Mouse (Mus musculus): ENCODE measurements around the gene Smarcd2. TPM values are rescaled to one million over a fixed set of nuclear protein-coding genes. Genes with fewer than 3 reads are reported as not detected.

The Smarcd2 gene
- polyA plus RNA-seq, 1 experiment from 2014 or later = 11.7 TPM

DNA sequence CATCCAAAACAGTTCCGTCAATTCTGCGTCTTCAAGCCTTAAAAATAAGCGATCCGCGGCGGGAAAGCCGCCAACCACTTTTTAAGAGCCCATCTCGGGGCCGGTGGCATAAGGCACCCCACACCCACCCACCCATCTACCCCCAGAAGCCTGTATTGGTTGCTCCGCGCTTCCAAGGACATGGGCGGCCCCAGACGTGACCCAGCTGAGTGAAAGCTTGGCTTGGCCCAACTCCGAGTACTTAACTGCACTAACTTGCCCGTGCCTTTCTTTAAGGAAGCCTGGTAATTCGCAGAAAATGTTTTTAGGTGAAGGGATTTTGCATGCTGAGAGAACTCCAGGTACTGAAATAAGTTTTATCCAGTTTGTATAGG, 526 bp upstream of the Smarcd2 start:
- peak overlapping the region; percentile 33; the same call in 1 of the 2 replicates for H3K27ac ChIP-seq (ENCODE audit: low read depth, low read length)
- WGBS = 21% methylated on average over 16 of the region's 16 CpGs
- DNase-seq (ENCODE audit: low spot score) (no peak), ATAC-seq (peak; percentile 27)
- H3K36me3 ChIP-seq (ENCODE audit: control insufficient read depth, insufficient read depth, low read length) = no peaks in the 10 kb centered on the region
- H3K9me3 ChIP-seq (replicated peaks; ENCODE audit: control insufficient read depth, low read length) = no peaks in the 10 kb centered on the region
- H3K4me2 ChIP-seq (ENCODE audit: low read length) = peak overlapping the region; percentile 79
- H3K4me3 ChIP-seq (ENCODE audit: low read depth, low read length) = peak overlapping the region; percentile 96
- peaks cover 26% of the 10 kb centered on the region for H3K4me1 ChIP-seq (ENCODE audit: control insufficient read depth, insufficient read depth, low read length)
- no peaks in the 10 kb centered on the region for H3K27me3 ChIP-seq (replicated peaks; ENCODE audit: control insufficient read depth, insufficient read depth, low read length)
- H3K9ac ChIP-seq (ENCODE audit: low read length) = peak overlapping the region; percentile 62

- peak overlapping the region; percentile 96 for H3K4me3 ChIP-seq (ENCODE audit: low read depth, low read length)
- DNase-seq (ENCODE audit: low spot score) = peak; percentile 46
- no peaks in the 10 kb centered on the region for H3K9me3 ChIP-seq (replicated peaks; ENCODE audit: control insufficient read depth, low read length)
- no peaks in the 10 kb centered on the region; the same call in 1 of the 2 replicates for H3K36me3 ChIP-seq (ENCODE audit: control insufficient read depth, insufficient read depth, low read length)
- peak overlapping the region; percentile 79 for H3K4me2 ChIP-seq (ENCODE audit: low read length)
- WGBS = 2% methylated on average over 38 of the region's 41 CpGs
- no peaks in the 10 kb centered on the region for H3K27me3 ChIP-seq (replicated peaks; ENCODE audit: control insufficient read depth, insufficient read depth, low read length)
- ATAC-seq = no peak; the same call in 1 of the 2 replicates
- peak overlapping the region; percentile 95 for H3K9ac ChIP-seq (ENCODE audit: low read length)
- peak overlapping the region; percentile 88 for H3K27ac ChIP-seq (ENCODE audit: low read depth, low read length)
- H3K4me1 ChIP-seq (ENCODE audit: control insufficient read depth, insufficient read depth, low read length) = peaks cover 32% of the 10 kb centered on the region
These were observed 753 bp downstream of the Smarcd2 start for GRCm38 (mm10) chr11:106271794-106272643.

- Histone ChIP-seq H3K9ac (ENCODE audit: low read length) (peak overlapping the region; percentile 95), H3K4me2 (ENCODE audit: low read length) (peak overlapping the region; percentile 79), H3K9me3 (replicated peaks; ENCODE audit: control insufficient read depth, low read length) (no peaks in the 10 kb centered on the region), H3K36me3 (ENCODE audit: control insufficient read depth, insufficient read depth, low read length) (peaks cover 7% of the 10 kb centered on the region), H3K4me1 (ENCODE audit: control insufficient read depth, insufficient read depth, low read length) (peaks cover 30% of the 10 kb centered on the region), H3K27ac (ENCODE audit: low read depth, low read length) (0 out of 2 replicates have a peak overlapping the region, but pooled peaks have one; percentile 88), H3K4me3 (ENCODE audit: low read depth, low read length) (peak overlapping the region; percentile 96), H3K27me3 (replicated peaks; ENCODE audit: control insufficient read depth, insufficient read depth, low read length) (no peaks in the 10 kb centered on the region)
- ATAC-seq (no peak), DNase-seq (ENCODE audit: low spot score) (no peak)
- WGBS = 38% methylated on average over 5 of the region's 5 CpGs
These were observed 1.5 kb downstream of the Smarcd2 start for GRCm38 (mm10) chr11:106271131-106271793.

GRCm38 (mm10) chr11:106269060-106269431, 3.7 kb downstream of the Smarcd2 start:
- H3K9ac ChIP-seq (ENCODE audit: low read length) = peak overlapping the region; percentile 41; the same call in 1 of the 2 replicates
- peaks cover 30% of the 10 kb centered on the region for H3K36me3 ChIP-seq (ENCODE audit: control insufficient read depth, insufficient read depth, low read length)
- H3K9me3 ChIP-seq (replicated peaks; ENCODE audit: control insufficient read depth, low read length) = no peaks in the 10 kb centered on the region
- peaks cover 27% of the 10 kb centered on the region for H3K4me1 ChIP-seq (ENCODE audit: control insufficient read depth, insufficient read depth, low read length)
- H3K4me3 ChIP-seq (ENCODE audit: low read depth, low read length) = no peak overlapping the region
- no peak for ATAC-seq
- WGBS = 63% methylated on average over 3 of the region's 3 CpGs
- H3K4me2 ChIP-seq (ENCODE audit: low read length) = peak overlapping the region; percentile 14; the same call in 1 of the 2 replicates
- H3K27me3 ChIP-seq (replicated peaks; ENCODE audit: control insufficient read depth, insufficient read depth, low read length) = no peaks in the 10 kb centered on the region
- peak overlapping the region; percentile 62; the same call in 1 of the 2 replicates for H3K27ac ChIP-seq (ENCODE audit: low read depth, low read length)
- peak; percentile 39 for DNase-seq (ENCODE audit: low spot score)

GRCm38 (mm10) chr11:106268326-106269059, 4.3 kb downstream of the Smarcd2 start:
- no peak for ATAC-seq
- peak overlapping the region; percentile 14; the same call in 1 of the 2 replicates for H3K4me2 ChIP-seq (ENCODE audit: low read length)
- H3K27me3 ChIP-seq (replicated peaks; ENCODE audit: control insufficient read depth, insufficient read depth, low read length) = no peaks in the 10 kb centered on the region
- WGBS = 74% methylated on average over 8 of the region's 8 CpGs
- H3K4me1 ChIP-seq (ENCODE audit: control insufficient read depth, insufficient read depth, low read length) = peaks cover 27% of the 10 kb centered on the region
- peak overlapping the region; percentile 62 for H3K27ac ChIP-seq (ENCODE audit: low read depth, low read length)
- peaks cover 35% of the 10 kb centered on the region for H3K36me3 ChIP-seq (ENCODE audit: control insufficient read depth, insufficient read depth, low read length)
- no peaks in the 10 kb centered on the region for H3K9me3 ChIP-seq (replicated peaks; ENCODE audit: control insufficient read depth, low read length)
- no peak overlapping the region for H3K4me3 ChIP-seq (ENCODE audit: low read depth, low read length)
- DNase-seq (ENCODE audit: low spot score) = peak; percentile 24
- peak overlapping the region; percentile 41; the same call in 1 of the 2 replicates for H3K9ac ChIP-seq (ENCODE audit: low read length)

- Histone ChIP-seq H3K27ac (ENCODE audit: low read depth, low read length) (peak overlapping the region; percentile 62), H3K27me3 (replicated peaks; ENCODE audit: control insufficient read depth, insufficient read depth, low read length) (no peaks in the 10 kb centered on the region), H3K9ac (ENCODE audit: low read length) (no peak overlapping the region), H3K4me1 (ENCODE audit: control insufficient read depth, insufficient read depth, low read length) (peaks cover 24% of the 10 kb centered on the region), H3K4me3 (ENCODE audit: low read depth, low read length) (no peak overlapping the region), H3K9me3 (replicated peaks; ENCODE audit: control insufficient read depth, low read length) (no peaks in the 10 kb centered on the region), H3K4me2 (ENCODE audit: low read length) (peak overlapping the region; percentile 14; the same call in 1 of the 2 replicates), H3K36me3 (ENCODE audit: control insufficient read depth, insufficient read depth, low read length) (peaks cover 41% of the 10 kb centered on the region)
- ATAC-seq = no peak
- 85% methylated on average over 5 of the region's 5 CpGs for WGBS
- no peak for DNase-seq (ENCODE audit: low spot score)
These were observed 4.9 kb downstream of the Smarcd2 start for GRCm38 (mm10) chr11:106267871-106268270.

DNA sequence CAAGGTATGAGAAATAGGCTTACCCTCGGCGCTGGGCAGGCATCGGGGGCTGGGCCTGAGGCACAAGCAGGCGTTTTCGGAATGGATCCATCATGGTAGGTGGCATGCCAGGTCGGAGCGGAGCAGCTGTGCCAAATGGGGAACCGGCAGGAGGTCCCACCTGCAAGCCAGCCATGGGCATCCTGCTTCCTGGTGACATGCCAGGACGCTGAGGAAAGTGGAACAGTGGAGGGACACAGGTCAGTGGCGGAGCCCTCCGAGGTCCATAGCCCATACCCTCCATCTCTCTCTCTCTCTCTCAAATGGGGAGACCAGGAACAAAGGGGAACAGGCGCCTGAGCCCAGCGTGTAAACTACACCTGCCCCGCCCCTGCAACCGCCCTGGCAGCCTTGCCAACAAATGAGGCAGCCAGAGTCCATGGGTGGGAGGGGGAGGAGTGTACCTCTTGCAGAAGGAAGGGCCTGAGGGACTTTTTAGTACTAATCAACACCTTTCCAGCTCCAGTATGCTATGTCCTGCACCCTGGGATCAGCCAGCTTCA, 5.4 kb downstream of the Smarcd2 start:
- Histone ChIP-seq H3K4me1 (ENCODE audit: control insufficient read depth, insufficient read depth, low read length) (peaks cover 24% of the 10 kb centered on the region), H3K4me3 (ENCODE audit: low read depth, low read length) (no peak overlapping the region), H3K27ac (ENCODE audit: low read depth, low read length) (peak overlapping the region; percentile 62; the same call in 1 of the 2 replicates), H3K9ac (ENCODE audit: low read length) (no peak overlapping the region), H3K4me2 (ENCODE audit: low read length) (0 out of 2 replicates have a peak overlapping the region, but pooled peaks have one; percentile 5), H3K27me3 (replicated peaks; ENCODE audit: control insufficient read depth, insufficient read depth, low read length) (no peaks in the 10 kb centered on the region), H3K36me3 (ENCODE audit: control insufficient read depth, insufficient read depth, low read length) (peaks cover 46% of the 10 kb centered on the region), H3K9me3 (replicated peaks; ENCODE audit: control insufficient read depth, low read length) (no peaks in the 10 kb centered on the region)
- 66% methylated on average over 15 of the region's 15 CpGs for WGBS
- DNase-seq (ENCODE audit: low spot score) = peak; percentile 33
- no peak for ATAC-seq

GRCm38 (mm10) chr11:106266431-106266830, 6.3 kb downstream of the Smarcd2 start:
- no peak for ATAC-seq
- H3K9me3 ChIP-seq (replicated peaks; ENCODE audit: control insufficient read depth, low read length) = no peaks in the 10 kb centered on the region
- no peaks in the 10 kb centered on the region for H3K27me3 ChIP-seq (replicated peaks; ENCODE audit: control insufficient read depth, insufficient read depth, low read length)
- peaks cover 21% of the 10 kb centered on the region for H3K4me1 ChIP-seq (ENCODE audit: control insufficient read depth, insufficient read depth, low read length)
- H3K4me3 ChIP-seq (ENCODE audit: low read depth, low read length) = no peak overlapping the region
- no peak overlapping the region for H3K27ac ChIP-seq (ENCODE audit: low read depth, low read length)
- no peak overlapping the region for H3K4me2 ChIP-seq (ENCODE audit: low read length)
- no peak overlapping the region for H3K9ac ChIP-seq (ENCODE audit: low read length)
- peaks cover 56% of the 10 kb centered on the region for H3K36me3 ChIP-seq (ENCODE audit: control insufficient read depth, insufficient read depth, low read length)
- no peak for DNase-seq (ENCODE audit: low spot score)
- 95% methylated on average over 10 of the region's 10 CpGs for WGBS
